Mouse (Mus musculus): ENCODE results near the gene Fgfr2.

Fgfr2 gene

DNA sequence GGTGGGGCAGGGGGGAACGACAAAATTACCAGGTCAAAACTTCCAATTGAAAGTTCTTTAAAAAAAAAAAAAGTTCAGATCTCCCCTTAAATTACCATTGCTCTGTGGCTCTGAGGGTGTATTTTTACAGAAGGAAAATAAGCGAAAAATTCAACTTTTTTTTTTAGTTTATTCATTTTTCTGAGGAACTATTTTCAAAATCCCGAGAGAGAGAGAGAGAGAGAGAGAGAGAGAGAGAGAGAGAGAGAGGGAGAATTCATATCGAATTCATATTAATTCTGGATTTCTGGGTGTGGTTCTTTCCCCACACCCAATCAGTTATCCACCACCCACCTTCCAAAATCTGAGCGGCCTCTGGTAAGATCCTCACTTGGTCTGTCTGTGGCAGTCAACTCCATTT, 1578.3 kb downstream of the Fgfr2 start:
- in situ Hi-C loops (cut with MseI, MboI): loop anchor here (5.0 to 25.0 kb wide), 2 partner anchors 337 to 667 kb away; no protein-coding TSS in a partner anchor

DNA sequence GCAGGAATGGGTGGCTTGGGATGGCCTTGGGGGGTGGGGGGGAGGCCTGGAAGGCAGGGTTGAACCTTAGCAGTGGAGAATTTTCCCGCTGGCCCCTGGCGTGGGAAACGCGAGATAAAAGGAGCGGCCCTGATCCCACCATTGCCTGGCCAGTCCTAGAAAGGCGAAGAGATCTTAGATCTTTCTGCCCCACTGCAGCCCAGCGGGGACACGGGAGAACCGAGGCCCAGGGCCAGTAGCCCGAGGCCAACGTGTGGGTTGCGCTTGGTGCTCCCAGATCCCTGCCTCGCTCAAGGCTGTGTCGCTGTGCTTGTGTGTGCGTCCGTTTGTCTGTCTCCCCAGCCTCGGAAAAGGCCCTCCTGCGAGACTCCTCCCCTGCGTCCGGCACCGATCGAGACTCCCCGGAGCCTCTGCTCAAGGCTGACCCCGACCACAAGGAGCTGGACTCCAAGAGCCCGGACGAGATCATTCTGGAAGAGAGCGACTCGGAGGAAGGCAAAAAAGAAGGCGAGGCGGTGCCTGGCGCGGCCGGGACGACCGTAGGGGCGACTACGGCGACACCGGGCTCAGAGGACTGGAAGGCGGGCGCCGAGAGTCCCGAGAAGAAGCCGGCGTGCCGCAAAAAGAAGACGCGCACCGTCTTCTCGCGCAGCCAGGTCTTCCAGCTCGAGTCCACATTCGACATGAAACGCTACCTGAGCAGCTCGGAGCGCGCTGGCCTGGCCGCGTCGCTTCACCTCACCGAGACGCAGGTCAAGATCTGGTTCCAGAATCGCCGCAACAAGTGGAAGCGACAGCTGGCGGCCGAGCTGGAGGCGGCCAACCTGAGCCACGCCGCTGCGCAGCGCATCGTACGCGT, 1579.3 kb downstream of the Fgfr2 start:
- in situ Hi-C loops (cut with MseI, MboI): loop anchor here (5.0 to 25.0 kb wide), 2 partner anchors 338 to 668 kb away; no protein-coding TSS in a partner anchor

DNA sequence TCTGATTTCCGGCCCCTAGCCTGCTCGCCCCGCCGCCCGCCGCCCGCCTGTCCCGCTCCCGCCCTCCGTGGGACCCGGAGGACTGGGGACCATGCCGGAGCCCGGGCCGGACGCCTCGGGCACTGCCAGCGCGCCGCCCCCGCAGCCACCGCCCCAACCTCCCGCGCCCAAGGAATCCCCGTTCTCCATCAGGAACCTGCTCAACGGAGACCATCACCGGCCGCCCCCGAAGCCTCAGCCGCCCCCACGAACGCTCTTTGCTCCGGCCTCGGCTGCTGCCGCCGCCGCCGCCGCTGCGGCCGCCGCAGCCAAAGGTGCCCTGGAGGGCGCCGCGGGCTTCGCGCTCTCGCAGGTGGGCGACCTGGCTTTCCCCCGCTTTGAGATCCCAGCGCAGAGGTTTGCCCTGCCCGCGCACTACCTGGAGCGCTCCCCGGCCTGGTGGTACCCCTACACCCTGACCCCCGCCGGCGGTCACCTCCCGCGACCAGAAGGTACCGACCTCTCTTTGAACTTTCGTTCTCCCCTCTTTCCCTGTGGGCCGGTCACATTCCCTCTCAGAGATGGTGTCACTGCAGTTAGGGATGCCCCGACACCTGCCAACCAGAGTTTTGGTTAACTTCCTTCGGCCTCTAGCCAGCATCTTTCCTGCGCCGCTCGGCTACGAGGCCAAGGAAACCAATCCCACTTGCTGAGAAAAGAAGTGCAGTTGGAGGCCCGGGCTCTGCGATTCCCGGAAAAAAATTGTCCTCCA, 1580.1 kb downstream of the Fgfr2 start:
- in situ Hi-C loops (cut with MseI, MboI): loop anchor here (5.0 to 25.0 kb wide), 2 partner anchors 339 to 669 kb away; no protein-coding TSS in a partner anchor

DNA sequence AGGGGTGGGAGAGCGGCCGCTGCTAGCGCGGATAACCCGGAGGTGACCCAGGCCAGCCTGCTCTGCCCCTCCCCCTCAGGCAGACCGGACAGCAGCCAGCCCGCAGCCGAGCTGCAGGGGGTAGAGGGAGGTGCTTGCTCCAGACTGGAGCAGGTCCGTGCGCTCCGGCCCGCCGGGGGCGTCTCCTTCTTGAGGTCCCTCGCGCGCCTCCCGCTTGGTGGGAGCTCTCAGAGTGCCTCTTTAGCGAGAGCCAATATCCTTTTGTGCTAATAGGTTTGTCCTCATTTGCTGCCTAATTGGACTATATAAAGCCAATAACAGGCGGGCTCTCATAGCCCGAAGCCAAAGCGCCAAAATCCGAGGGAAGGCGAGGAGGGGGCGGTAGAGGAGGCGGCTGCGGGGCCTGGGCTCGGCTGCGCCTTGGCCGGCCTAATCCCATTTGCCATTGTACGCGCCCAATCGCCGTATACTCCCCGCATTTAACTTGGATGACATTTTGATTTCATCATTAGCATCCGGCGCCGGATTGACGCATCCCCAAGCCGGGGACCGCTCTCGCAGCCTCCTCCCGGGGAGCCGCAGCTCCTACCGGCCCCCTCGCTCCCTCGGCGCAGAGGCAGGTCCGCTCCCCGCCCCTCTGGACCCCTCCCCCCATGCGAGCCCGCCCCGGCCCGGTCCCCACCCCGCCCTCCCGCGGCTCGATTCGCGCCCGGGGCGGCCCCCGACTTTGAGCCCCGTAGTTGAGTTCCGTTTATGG, 1580.9 kb downstream of the Fgfr2 start, which contains the start of gene Hmx3:
Gene Hmx3, plus strand, starts transcription at position 753 of the 757 bp plus-strand sequence.
- in situ Hi-C loops (cut with MseI, MboI): loop anchor here (5.0 to 25.0 kb wide), 2 partner anchors 340 to 670 kb away; no protein-coding TSS in a partner anchor

DNA sequence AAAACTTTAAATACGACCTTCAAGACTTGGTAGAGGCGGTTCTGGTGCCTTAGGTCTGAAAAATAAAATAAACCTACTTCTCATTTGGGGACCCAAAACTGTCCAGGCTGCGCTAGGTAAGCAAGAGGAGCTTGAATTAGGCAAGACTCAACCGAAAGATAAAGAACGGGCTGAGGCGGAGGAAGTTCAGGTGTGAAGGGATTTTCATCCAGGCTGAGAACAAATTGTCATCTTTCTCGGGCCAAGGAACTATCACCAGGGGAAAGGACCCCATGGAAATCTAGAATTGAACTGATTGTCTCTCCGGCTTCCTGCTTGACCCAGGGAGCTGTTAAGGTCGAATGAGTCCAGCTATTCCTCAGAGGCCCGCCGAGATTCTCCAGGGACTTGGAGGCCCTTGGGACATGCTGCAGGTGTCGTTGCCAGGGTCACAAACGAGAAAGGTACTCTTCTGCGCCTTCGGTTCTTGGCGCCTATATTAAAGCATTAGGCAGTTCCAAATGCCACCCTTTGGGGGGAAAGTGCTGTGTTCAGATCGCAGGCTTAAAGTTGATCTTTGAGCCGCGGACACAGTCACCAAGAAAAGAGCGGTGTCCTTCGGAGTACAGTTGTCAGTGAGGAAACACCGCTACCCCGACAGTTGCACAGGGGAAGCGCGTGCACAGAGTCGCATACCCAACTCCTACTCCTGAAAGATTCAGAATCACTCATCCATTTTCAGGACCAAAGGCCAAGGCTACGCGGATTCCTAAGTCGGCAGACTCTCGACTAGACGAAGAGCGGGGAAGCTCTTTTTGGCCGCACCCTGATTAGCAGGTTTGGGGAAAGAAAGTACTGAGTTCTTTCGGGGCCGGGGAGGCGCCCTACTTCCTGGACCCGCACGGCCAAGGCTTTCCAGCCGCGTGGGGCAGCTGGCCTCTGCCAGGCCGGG, 1581.7 kb downstream of the Fgfr2 start:
- in situ Hi-C loops (cut with MseI, MboI): loop anchor here (5.0 to 25.0 kb wide), 2 partner anchors 341 to 671 kb away; no protein-coding TSS in a partner anchor

DNA sequence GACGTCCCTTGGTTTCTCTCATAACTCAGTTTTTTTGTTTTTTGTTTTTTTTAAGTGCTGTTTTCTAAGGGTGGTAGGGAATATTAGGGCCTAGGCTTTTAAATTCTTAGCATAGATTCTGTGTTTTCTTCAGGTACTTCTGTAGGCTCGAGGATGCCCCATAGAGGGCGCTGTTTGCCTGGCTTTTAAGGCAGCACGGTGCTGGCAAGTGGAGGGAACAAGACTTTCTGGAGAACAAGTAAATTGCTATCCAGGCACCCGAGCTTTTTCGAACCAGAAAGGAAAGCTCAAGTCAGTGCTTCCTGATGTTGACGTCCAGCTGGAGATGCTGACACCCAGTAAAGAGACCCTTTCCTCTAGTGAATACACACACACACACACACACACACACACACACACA, 1583.2 kb downstream of the Fgfr2 start:
- in situ Hi-C loops (cut with MseI, MboI): loop anchor here (5.0 to 25.0 kb wide), 2 partner anchors 342 to 672 kb away; no protein-coding TSS in a partner anchor

- in situ Hi-C loops (cut with MseI, MboI): no loop called here
Measured at GRCm38 (mm10) chr7:131503739-131504138, 1619.4 kb downstream of the Fgfr2 start.

DNA sequence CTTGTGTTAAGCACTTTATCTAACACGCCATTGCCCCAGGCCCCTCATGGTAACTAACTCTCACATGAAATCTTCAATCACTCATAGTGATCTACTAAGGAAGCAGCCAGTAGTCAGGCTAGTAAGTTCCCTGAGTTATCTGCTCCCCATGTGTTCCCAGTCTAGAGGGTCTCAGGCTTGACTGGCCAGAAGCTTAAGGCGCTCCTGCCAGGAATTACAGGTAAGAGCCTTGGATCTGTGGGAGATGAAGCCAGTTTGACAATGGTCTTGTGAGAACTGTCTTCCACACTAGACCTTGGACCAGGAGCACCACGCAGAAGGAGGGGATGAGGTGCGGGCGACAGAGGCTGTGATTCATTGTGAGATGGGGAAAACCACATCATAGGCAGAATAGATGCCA, 1644.7 kb downstream of the Fgfr2 start:
- in situ Hi-C loops (cut with MseI, MboI): no loop called here

GRCm38 (mm10) chr7:131477140-131477539, 1646.0 kb downstream of the Fgfr2 start:
- in situ Hi-C loops (cut with MseI, MboI): no loop called here

GRCm38 (mm10) chr7:131471551-131471950, 1651.6 kb downstream of the Fgfr2 start:
- in situ Hi-C loops (cut with MseI, MboI): no loop called here

GRCm38 (mm10) chr7:131469506-131469905, 1653.6 kb downstream of the Fgfr2 start:
- in situ Hi-C loops (cut with MseI, MboI): no loop called here

GRCm38 (mm10) chr7:131467312-131467711, 1655.8 kb downstream of the Fgfr2 start:
- in situ Hi-C loops (cut with MseI, MboI): no loop called here

DNA sequence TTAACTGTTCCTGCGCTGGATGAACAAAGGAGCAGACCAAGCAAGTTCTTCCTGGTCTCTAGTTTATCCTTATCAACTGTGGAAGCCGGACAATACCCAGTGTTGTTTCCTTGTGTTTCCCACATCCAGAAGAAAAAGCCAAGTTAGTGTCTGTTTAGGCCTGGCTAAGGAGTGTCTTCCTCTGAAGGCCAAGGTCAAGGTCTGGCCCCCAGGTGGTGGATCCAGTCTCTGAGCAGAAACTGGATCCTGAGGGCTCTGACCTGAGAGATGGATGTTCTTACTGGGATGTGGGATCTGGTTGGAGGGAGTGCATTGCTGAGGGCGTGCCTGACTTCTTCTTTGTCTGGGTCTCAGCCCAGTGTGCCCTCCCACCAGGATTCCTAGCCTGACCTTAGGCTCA, 1657.4 kb downstream of the Fgfr2 start:
- in situ Hi-C loops (cut with MseI, MboI): no loop called here

GRCm38 (mm10) chr7:131465117-131465601, 1658.0 kb downstream of the Fgfr2 start:
- in situ Hi-C loops (cut with MseI, MboI): no loop called here

DNA sequence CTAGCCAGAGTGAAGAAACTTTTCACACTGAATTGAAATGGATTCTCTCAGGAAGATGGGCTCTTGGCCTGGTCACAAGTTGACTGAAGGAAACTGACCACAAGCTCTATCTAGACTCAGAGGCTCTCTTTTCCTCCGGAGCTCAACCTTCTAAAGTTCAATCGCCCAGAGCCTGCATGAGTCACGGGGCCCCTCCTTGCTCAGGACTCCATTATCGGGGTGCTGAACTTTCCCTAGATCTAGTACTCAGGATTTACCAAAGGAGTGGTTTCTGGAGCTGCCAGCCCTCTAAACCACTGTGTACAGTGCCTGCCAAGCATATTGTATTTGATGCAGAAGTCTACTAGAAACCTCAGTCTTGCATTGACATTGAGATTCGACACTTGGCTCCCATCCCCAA, 1666.4 kb downstream of the Fgfr2 start:
- in situ Hi-C loops (cut with MseI, MboI): no loop called here

- in situ Hi-C loops (cut with MseI, MboI): no loop called here
Measured at GRCm38 (mm10) chr7:131437051-131437450, 1686.1 kb downstream of the Fgfr2 start.

DNA sequence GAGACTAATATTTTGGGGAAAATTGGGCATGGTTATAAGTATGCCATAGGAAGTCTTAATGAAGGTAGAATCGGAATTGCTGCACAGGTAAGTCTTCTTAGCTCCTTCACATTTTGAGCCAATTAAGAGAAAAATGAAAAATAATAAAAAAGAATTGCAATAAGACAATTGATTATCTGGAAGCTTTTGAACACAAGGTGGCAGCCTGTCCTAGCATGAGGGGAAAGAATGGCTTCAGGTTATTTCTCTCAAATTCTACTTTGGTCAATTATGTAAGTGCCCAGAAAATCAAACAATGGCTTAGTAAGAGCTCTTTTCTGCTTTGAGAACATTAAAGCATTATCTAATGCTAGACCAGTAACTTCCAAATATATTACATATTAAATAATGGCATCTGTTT, 1688.9 kb downstream of the Fgfr2 start:
- in situ Hi-C loops (cut with MseI, MboI): no loop called here

GRCm38 (mm10) chr7:131432244-131432643, 1690.9 kb downstream of the Fgfr2 start:
- in situ Hi-C loops (cut with MseI, MboI): no loop called here

DNA sequence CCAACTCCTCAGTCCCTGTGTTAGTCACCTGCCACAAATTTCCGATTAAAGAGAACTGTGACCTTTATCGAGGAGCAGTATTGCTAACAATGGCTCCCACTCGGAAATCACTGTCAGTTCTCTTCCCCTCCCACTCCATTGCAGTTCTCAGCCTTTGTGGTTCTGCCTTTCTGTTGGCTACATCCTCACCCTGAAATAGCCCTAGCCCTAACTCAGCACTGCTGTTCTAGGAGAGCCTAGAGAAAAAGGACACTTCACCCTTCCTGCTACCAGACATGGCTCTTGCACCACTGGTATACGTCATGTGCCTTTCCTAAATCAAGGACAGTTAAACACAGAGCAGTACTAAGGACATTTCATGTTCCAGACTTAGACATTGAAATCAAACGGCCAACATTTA, 1695.8 kb downstream of the Fgfr2 start:
- in situ Hi-C loops (cut with MseI, MboI): no loop called here

- in situ Hi-C loops (cut with MseI, MboI): no loop called here
Measured at GRCm38 (mm10) chr7:131424912-131425311, 1698.2 kb downstream of the Fgfr2 start.

Data from mouse trophoblast stem cell (cell line).